Comparison of ENCODE assay signal across 9 mouse cellular contexts in genomic region chrX:73659575-73660283, GRCm38 (mm10). TPM values are rescaled to one million over a fixed set of nuclear protein-coding genes. Genes with fewer than 3 reads are reported as not detected.
A peak's percentile ranks its signal among the peaks of the same experiment; 100 is the strongest.
DNase-seq lines count a peak whose midpoint lies in the region; ATAC-seq and TF ChIP-seq lines count a peak whose summit lies in the region.
"Had no signal": no experiment of that assay in that cellular context is flagged by ENCODE, and none has a peak within 500 bp of the region (broad histone marks: within the 10 kb centered on the region; RNA-seq: fewer than 3 reads in every experiment).

Pnck (minus strand) TSS chrX:73660117.

- peak within 1 kb of the TSS; percentile 37 for H3K9ac ChIP-seq in hindbrain, embryonic 11.5 days (ENCODE audit: low read depth, low read length)
- peak within 1 kb of the TSS; percentile 54 for H3K9ac ChIP-seq in limb, embryonic 14.5 days (ENCODE audit: low read depth, low read length, severe bottlenecking)
- H3K9ac ChIP-seq in stomach, embryonic 14.5 days (replicated peaks; ENCODE audit: low read depth, low read length): peak within 1 kb of the TSS; percentile 25; the same call in 1 of the 2 replicates

- no peak for TF ChIP-seq POLR2A in limb, embryonic 14.5 days (IDR thresholded peaks at IDR 0.05; ENCODE audit: borderline replicate concordance, extremely low read depth, insufficient read depth, insufficient read length)

- H3K9me3 ChIP-seq in hindbrain, embryonic 11.5 days (ENCODE audit: control insufficient read depth, low read length): no peaks in the 10 kb centered on the region
- H3K9me3 ChIP-seq in limb, embryonic 14.5 days (ENCODE audit: control insufficient read depth, low read length): no peaks in the 10 kb centered on the region
- no peaks in the 10 kb centered on the region for H3K9me3 ChIP-seq in stomach, embryonic 14.5 days (ENCODE audit: control insufficient read depth, low read depth, low read length)

- WGBS in hindbrain, embryonic 11.5 days: 22% methylated on average over 35 of the region's 57 CpGs
- 41% methylated on average over 25 of the region's 57 CpGs for WGBS in limb, embryonic 14.5 days
- 22% methylated on average over 52 of the region's 57 CpGs for WGBS in stomach, embryonic 14.5 days

- H3K27ac ChIP-seq in hindbrain, embryonic 11.5 days (ENCODE audit: low read depth, low read length): no peak within 1 kb of the TSS
- H3K27ac ChIP-seq in limb, embryonic 14.5 days (replicated peaks; ENCODE audit: low read depth, low read length): no peak within 1 kb of the TSS
- H3K27ac ChIP-seq in stomach, embryonic 14.5 days (ENCODE audit: low read length): no peak within 1 kb of the TSS

- peak; percentile 89 for DNase-seq in heart, adult 11 months
- DNase-seq in heart, adult 8-10 months (ENCODE audit: low spot score): no peak
- peak; percentile 7 for DNase-seq in thymus, postnatal 0 days (ENCODE audit: low spot score)
- no peak for DNase-seq in thymus, postnatal 10 days (ENCODE audit: low spot score in 2 of 2)
- peak; percentile 49 for DNase-seq in hindbrain, embryonic 11.5 days (ENCODE audit: low spot score)
- no peak for DNase-seq in limb, embryonic 14.5 days (ENCODE audit: low spot score)
- no peak for DNase-seq in adipocyte (ENCODE audit: low spot score)

- H3K4me1 ChIP-seq in hindbrain, embryonic 11.5 days (replicated peaks; ENCODE audit: control insufficient read depth, insufficient read depth, low read length): no peaks in the 10 kb centered on the region
- H3K4me1 ChIP-seq in limb, embryonic 14.5 days (ENCODE audit: control insufficient read depth, insufficient read depth, low read length): no peaks in the 10 kb centered on the region
- H3K4me1 ChIP-seq in stomach, embryonic 14.5 days (ENCODE audit: control insufficient read depth, insufficient read depth, low read length): no peaks in the 10 kb centered on the region

- no peaks in the 10 kb centered on the region for H3K27me3 ChIP-seq in hindbrain, embryonic 11.5 days (ENCODE audit: control insufficient read depth, insufficient read depth, low read length)
- H3K27me3 ChIP-seq in limb, embryonic 14.5 days (ENCODE audit: control insufficient read depth, insufficient read depth, low read length): no peaks in the 10 kb centered on the region
- H3K27me3 ChIP-seq in stomach, embryonic 14.5 days (ENCODE audit: control insufficient read depth, insufficient read depth, low read length): no peaks in the 10 kb centered on the region

- ATAC-seq in hindbrain, embryonic 11.5 days (ENCODE audit: low FRiP score): peak; percentile 76
- peak; percentile 69 for ATAC-seq in limb, embryonic 14.5 days (ENCODE audit: low FRiP score, low read depth)
- 0 out of 2 replicates have a peak, but pooled peaks have one; percentile 54 for ATAC-seq in stomach, embryonic 14.5 days (ENCODE audit: insufficient number of reproducible peaks, insufficient read depth, low FRiP score, low read depth)

- H3K4me3 ChIP-seq in hindbrain, embryonic 11.5 days (ENCODE audit: low read depth, low read length): peak within 1 kb of the TSS; percentile 41
- H3K4me3 ChIP-seq in limb, embryonic 14.5 days (replicated peaks; ENCODE audit: low read length): peak within 1 kb of the TSS; percentile 44
- H3K4me3 ChIP-seq in stomach, embryonic 14.5 days (ENCODE audit: low read depth, low read length): peak within 1 kb of the TSS; percentile 35

- H3K36me3 ChIP-seq in hindbrain, embryonic 11.5 days (ENCODE audit: control insufficient read depth, insufficient read depth, low read length): no peaks in the 10 kb centered on the region
- H3K36me3 ChIP-seq in limb, embryonic 14.5 days (ENCODE audit: control insufficient read depth, insufficient read depth, low read length): no peaks in the 10 kb centered on the region
- no peaks in the 10 kb centered on the region for H3K36me3 ChIP-seq in stomach, embryonic 14.5 days (ENCODE audit: control insufficient read depth, insufficient read depth, low read length)

- H3K4me2 ChIP-seq in hindbrain, embryonic 11.5 days (replicated peaks; ENCODE audit: low read depth, low read length): peak within 1 kb of the TSS; percentile 70
- H3K4me2 ChIP-seq in limb, embryonic 14.5 days (replicated peaks; ENCODE audit: low read depth, low read length, severe bottlenecking): peak within 1 kb of the TSS; percentile 71
- peak within 1 kb of the TSS; percentile 64 for H3K4me2 ChIP-seq in stomach, embryonic 14.5 days (replicated peaks; ENCODE audit: low read depth, low read length)

RNA-seq across cellular contexts. Expression of gene Pnck, which starts in this region (rescaled TPM):
- 1 to 10 TPM; 5.2 to 9.5 (median 8.1) TPM for total RNA-seq in heart, adult 8-10 months (2022)
- 5.4 and 6.4 TPM in 2 replicates for polyA plus RNA-seq in thymus, postnatal 0 days (2015; fragmentation: Nextera tagmentation; extraction: Ambion mirVana)
- 14.0 and 15.5 TPM in 2 replicates for polyA plus RNA-seq in hindbrain, embryonic 11.5 days (2014; fragmentation: Nextera tagmentation; extraction: Ambion mirVana)
- polyA plus RNA-seq in limb, embryonic 14.5 days (2012; rRNA removed): 27.4 and 34.4 TPM in 2 replicates
- 20.9 and 22.7 TPM in 2 replicates for polyA plus RNA-seq in limb, embryonic 14.5 days (2014; fragmentation: Nextera tagmentation; extraction: Ambion mirVana)
- 27.0 and 27.7 TPM in 2 replicates for polyA plus RNA-seq in stomach, embryonic 14.5 days (2014; fragmentation: Nextera tagmentation; extraction: Ambion mirVana)
- total RNA-seq: MEL had no signal

Comparison
In these comparisons a context has a peak if more than half of its experiments do, and no peak if none do; other contexts are left out.
1. DNase-seq: peak in heart, adult 11 months (single experiment), thymus, postnatal 0 days (single experiment) and hindbrain, embryonic 11.5 days (single experiment); none in heart, adult 8-10 months (single experiment), thymus, postnatal 10 days (0 of 2), limb, embryonic 14.5 days (single experiment) and adipocyte (single experiment).
2. Peak in every context shown above with its lines, with median percentiles within 50 percentile points of each other: ATAC-seq, H3K4me2 ChIP-seq, H3K4me3 ChIP-seq and H3K9ac ChIP-seq.